Mouse (Mus musculus): ENCODE results near the gene P3h3. TPM values are rescaled to one million over a fixed set of nuclear protein-coding genes. Genes with fewer than 3 reads are reported as not detected.
A peak's percentile ranks its signal among the peaks of the same experiment; 100 is the strongest.

The P3h3 gene
- polyA plus RNA-seq, 1 experiment from 2014 or later: 0.76 TPM

DNA sequence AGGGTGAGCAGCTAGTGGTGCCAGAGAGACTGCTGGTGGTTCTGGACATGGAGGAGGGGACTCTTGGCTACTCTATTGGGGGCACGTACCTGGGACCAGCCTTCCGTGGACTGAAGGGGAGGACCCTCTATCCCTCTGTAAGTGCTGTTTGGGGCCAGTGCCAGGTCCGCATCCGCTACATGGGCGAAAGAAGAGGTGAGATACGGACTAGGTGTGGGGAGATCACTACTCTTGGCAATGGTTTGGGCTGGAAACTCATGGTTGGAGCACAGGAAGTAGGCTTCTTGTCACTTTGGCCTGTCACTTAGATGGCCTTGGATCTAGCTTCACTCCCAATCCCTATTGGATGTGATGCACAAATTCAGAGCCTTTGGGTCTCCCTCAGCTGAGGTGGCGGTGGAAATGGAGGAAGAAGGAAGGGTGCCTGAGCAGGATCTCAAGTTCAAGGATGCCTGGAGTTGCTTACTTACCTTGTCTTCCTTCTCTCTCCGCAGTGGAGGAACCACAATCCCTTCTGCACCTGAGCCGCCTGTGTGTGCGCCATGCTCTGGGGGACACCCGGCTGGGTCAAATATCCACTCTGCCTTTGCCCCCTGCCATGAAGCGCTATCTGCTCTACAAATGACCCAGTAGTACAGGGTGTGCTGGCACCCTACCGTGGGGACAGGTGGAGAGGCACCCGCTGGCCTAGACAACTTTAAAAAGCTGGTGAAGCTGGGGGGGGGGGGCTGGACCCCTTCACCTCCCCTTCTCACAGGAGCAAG lies 47.6 kb downstream of the P3h3 start:
- peak overlapping the region; percentile 88 for H3K4me3 ChIP-seq (ENCODE audit: low read depth, low read length)
- H3K4me1 ChIP-seq (ENCODE audit: control insufficient read depth, low read depth, low read length): peaks cover 63% of the 10 kb centered on the region
- peaks cover 12% of the 10 kb centered on the region for H3K36me3 ChIP-seq (ENCODE audit: control insufficient read depth, insufficient read depth)
- no peaks in the 10 kb centered on the region for H3K27me3 ChIP-seq (ENCODE audit: control insufficient read depth, insufficient read depth, low read depth, low read length)
- no peaks in the 10 kb centered on the region for H3K9me3 ChIP-seq (replicated peaks; ENCODE audit: control insufficient read depth, low read length)
- WGBS (ENCODE audit: insufficient replicate concordance): 44% methylated on average over 14 of the region's 14 CpGs
- H3K4me2 ChIP-seq (ENCODE audit: low read depth, low read length): peak overlapping the region; percentile 99
- peak overlapping the region; percentile 87 for H3K9ac ChIP-seq (ENCODE audit: low read depth, low read length)
- no peak for ATAC-seq (ENCODE audit: low read depth)
- H3K27ac ChIP-seq (ENCODE audit: low read length): peak overlapping the region; percentile 93

DNA sequence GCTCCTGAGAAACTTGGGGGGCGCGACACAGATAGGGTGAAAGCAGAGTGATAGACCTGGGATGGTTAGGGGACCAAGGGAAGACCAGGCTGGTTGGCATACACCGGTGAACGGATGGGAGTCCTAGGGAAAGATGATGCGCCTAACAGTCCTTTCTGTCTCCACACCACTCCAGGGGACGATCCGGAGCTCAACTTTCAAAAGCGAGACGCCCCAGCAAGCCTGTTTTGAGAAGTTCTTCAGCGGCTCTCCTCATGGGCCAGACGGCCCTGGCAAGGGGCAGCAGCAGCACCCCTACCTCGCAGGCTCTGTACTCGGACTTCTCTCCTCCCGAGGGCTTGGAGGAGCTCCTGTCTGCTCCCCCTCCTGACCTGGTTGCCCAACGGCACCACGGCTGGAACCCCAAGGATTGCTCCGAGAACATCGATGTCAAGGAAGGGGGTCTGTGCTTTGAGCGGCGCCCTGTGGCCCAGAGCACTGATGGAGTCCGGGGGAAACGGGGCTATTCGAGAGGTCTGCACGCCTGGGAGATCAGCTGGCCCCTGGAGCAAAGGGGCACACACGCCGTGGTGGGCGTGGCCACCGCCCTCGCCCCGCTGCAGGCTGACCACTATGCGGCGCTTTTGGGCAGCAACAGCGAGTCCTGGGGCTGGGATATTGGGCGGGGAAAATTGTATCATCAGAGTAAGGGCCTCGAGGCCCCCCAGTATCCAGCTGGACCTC lies 48.3 kb downstream of the P3h3 start:
- Histone ChIP-seq H3K4me2 (ENCODE audit: low read depth, low read length) (peak overlapping the region; percentile 99), H3K27me3 (ENCODE audit: control insufficient read depth, insufficient read depth, low read depth, low read length) (no peaks in the 10 kb centered on the region), H3K4me3 (ENCODE audit: low read depth, low read length) (peak overlapping the region; percentile 88), H3K36me3 (ENCODE audit: control insufficient read depth, insufficient read depth) (peaks cover 12% of the 10 kb centered on the region), H3K9ac (ENCODE audit: low read depth, low read length) (peak overlapping the region; percentile 87), H3K27ac (ENCODE audit: low read length) (peak overlapping the region; percentile 93), H3K9me3 (replicated peaks; ENCODE audit: control insufficient read depth, low read length) (no peaks in the 10 kb centered on the region), H3K4me1 (ENCODE audit: control insufficient read depth, low read depth, low read length) (peaks cover 61% of the 10 kb centered on the region)
- WGBS (ENCODE audit: insufficient replicate concordance): under 1% methylated on average over 35 of the region's 35 CpGs
- ATAC-seq (ENCODE audit: low read depth): peak; percentile 31

DNA sequence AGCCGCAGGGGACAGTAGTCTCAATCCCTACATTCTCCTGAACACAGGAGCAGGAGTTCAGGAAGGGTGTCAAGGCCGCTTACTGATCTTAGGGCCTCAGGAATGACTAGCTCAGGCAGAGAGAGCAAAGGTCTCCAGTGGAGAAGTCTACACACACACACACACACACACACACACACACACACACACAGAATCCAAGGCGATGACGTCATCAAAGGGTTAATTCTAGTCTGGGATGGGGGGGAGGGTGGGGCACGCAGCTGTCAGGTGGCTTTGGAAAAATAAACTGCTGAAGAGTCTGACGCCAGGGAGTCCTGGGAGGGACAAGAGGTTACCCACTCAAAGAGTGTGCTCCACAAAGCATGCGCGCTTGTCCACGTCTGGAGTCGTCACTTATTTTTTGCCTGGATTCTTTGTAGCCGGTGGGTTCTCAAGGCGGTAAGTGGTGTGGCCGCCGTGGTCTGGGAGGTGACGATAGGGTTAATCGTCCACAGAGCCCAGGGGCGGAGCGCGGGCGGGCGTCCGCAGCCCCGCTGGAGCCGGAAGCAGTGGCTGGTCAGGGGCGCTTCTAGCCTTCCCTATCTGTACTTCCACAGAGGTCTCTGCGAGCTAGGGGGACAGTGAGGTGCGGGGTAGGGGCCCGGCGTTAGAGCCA lies 49.1 kb downstream of the P3h3 start, which contains the start of gene Spsb2:
Spsb2 (plus strand) TSS at position 304 of the 655 bp plus-strand sequence.
- Histone ChIP-seq H3K27me3 (ENCODE audit: control insufficient read depth, insufficient read depth, low read depth, low read length) (no peaks in the 10 kb centered on the region), H3K4me1 (ENCODE audit: control insufficient read depth, low read depth, low read length) (peaks cover 60% of the 10 kb centered on the region), H3K4me3 (ENCODE audit: low read depth, low read length) (peak within 1 kb of the TSS; percentile 88), H3K9ac (ENCODE audit: low read depth, low read length) (peak within 1 kb of the TSS; percentile 87), H3K9me3 (replicated peaks; ENCODE audit: control insufficient read depth, low read length) (no peaks in the 10 kb centered on the region), H3K36me3 (ENCODE audit: control insufficient read depth, insufficient read depth) (peaks cover 12% of the 10 kb centered on the region), H3K27ac (ENCODE audit: low read length) (peak within 1 kb of the TSS; percentile 93), H3K4me2 (ENCODE audit: low read depth, low read length) (peak within 1 kb of the TSS; percentile 99)
- peak; percentile 60 for ATAC-seq (ENCODE audit: low read depth)
- 3% methylated on average over 29 of the region's 29 CpGs for WGBS (ENCODE audit: insufficient replicate concordance)

DNA sequence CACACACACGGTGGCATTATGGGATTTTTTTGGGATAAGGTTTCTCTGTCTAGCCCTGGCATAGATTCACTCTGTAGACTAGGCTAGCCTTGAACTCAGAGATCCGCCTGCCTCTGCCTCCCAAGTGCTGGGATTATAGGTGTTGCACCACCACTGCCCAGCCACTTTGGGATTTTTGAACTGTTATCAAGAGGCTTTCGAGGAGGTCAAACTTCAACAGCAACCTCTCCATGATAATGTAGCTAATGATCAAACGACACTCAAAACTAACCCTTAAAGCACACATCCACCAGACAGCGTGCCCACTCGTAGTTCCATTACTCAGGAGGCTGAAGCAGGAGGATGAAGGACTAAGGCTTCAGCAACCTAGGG lies 49.6 kb downstream of the P3h3 start:
- Histone ChIP-seq H3K9ac (ENCODE audit: low read depth, low read length) (peak overlapping the region; percentile 87), H3K27me3 (ENCODE audit: control insufficient read depth, insufficient read depth, low read depth, low read length) (no peaks in the 10 kb centered on the region), H3K9me3 (replicated peaks; ENCODE audit: control insufficient read depth, low read length) (no peaks in the 10 kb centered on the region), H3K4me3 (ENCODE audit: low read depth, low read length) (peak overlapping the region; percentile 88), H3K4me2 (ENCODE audit: low read depth, low read length) (peak overlapping the region; percentile 99), H3K4me1 (ENCODE audit: control insufficient read depth, low read depth, low read length) (peaks cover 56% of the 10 kb centered on the region), H3K36me3 (ENCODE audit: control insufficient read depth, insufficient read depth) (peaks cover 12% of the 10 kb centered on the region), H3K27ac (ENCODE audit: low read length) (peak overlapping the region; percentile 93)
- ATAC-seq (ENCODE audit: low read depth): no peak
- WGBS (ENCODE audit: insufficient replicate concordance): 55% methylated on average over 6 of the region's 6 CpGs

DNA sequence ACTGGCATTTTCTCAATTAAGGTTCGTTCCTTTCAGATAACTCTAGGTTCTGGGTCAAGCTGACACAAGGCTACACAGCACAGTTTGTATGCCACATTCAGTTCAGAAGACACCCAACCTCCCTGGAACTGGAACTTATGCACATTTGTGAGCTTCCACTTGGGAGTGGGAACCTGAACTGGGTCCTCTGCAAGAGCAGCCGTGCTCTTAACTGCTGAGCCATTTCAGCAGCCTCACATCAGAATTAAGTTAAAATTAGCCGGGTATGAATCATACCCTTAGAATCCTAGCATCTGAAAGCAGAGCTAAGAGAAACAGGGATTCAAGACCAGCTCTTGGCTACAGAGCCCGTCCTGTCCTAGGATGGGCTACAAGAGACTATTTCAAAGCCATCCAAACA lies 50.2 kb downstream of the P3h3 start:
- Histone ChIP-seq H3K4me2 (ENCODE audit: low read depth, low read length) (no peak overlapping the region), H3K36me3 (ENCODE audit: control insufficient read depth, insufficient read depth) (peaks cover 12% of the 10 kb centered on the region), H3K27ac (ENCODE audit: low read length) (no peak overlapping the region), H3K27me3 (ENCODE audit: control insufficient read depth, insufficient read depth, low read depth, low read length) (no peaks in the 10 kb centered on the region), H3K4me3 (ENCODE audit: low read depth, low read length) (no peak overlapping the region), H3K4me1 (ENCODE audit: control insufficient read depth, low read depth, low read length) (peaks cover 53% of the 10 kb centered on the region), H3K9me3 (replicated peaks; ENCODE audit: control insufficient read depth, low read length) (no peaks in the 10 kb centered on the region), H3K9ac (ENCODE audit: low read depth, low read length) (no peak overlapping the region)
- ATAC-seq (ENCODE audit: low read depth): no peak
- whole genome bisulfite sequencing (ENCODE audit: insufficient replicate concordance): 71% methylated on average over 4 of the region's 4 CpGs

DNA sequence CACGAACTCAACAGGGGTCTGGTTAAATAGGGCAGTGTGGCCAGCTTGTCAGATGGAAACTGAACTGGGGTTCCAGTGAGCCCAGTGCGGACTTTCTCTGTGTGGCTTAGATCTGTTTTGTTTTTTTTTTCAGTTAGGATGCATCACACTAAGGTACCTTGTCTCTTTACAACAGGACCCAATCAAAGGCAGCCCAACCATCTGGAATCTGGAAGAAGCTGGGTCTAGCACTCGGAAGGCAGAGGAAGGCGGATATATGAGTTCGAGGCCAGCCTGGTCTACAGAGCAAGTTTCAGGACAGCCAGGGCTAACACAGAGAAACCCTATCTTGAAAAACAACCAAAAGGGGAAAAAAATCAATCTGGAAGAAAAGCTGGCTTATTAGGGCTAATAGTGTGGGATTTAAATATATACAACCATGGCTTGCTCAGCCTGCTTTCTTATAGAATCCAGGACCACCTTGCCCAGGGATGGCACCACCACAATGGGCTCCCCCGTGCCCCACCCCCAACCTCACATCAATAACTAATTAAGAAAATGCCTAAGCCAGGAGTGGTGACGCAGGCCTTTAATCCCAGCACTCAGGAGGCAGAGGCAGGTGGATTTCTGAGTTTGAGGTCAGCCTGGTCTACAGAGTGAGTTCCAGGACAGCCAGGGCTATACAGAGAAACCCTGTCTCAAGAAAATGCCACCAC lies 51.0 kb downstream of the P3h3 start:
- H3K9ac ChIP-seq (ENCODE audit: low read depth, low read length): no peak overlapping the region; the same call in 1 of the 2 replicates

DNA sequence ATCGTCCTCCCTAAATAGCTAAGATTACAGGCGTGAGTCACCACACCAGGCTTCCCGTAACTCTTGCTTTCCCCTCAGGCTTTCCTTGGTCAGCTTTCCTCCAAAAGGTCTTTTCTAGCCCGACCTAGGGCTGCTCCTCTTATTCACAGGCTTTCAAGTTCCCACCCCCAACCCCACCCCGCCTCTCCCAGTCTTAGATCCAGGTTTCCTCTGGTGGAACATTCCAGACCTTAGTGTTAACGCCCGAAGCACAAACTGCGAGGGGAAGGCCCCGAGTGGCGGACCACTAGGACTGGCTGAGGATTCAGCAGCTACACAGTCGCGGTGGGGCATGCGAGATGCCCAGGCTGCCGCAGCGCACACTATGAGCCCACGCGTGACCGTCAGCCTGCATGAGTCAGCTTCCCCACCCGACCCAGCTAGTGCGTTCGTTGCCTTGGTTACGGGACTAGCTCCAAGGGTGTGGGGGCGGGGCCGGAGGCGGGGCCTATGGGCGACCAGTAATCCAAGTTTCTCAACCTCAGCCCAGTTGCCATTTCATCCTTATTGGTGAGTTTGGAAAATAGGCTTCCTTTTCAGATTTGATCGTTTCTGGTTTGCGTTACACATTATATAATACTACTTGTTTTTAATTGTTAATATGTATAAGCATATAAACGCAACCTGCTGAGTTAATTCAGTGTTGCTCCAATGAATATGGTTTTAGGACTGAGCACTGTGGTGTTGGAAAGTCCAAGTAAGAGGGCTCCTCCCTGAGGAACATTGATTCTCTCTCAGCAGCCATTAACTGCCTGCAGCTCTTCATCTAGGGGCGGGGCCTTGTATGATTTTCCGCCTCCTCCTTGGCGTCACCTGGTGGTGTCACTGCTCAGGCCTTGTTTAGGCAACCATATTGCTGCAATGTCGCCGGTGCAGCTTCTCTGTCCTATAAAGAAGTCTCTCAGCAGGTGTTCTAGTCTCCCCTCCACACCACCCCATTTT lies 51.9 kb downstream of the P3h3 start:
- Histone ChIP-seq H3K9me3 (replicated peaks; ENCODE audit: control insufficient read depth, low read length) (no peaks in the 10 kb centered on the region), H3K36me3 (ENCODE audit: control insufficient read depth, insufficient read depth) (no peaks in the 10 kb centered on the region), H3K4me1 (ENCODE audit: control insufficient read depth, low read depth, low read length) (peaks cover 45% of the 10 kb centered on the region), H3K27ac (ENCODE audit: low read length) (peak overlapping the region; percentile 88), H3K4me3 (ENCODE audit: low read depth, low read length) (peak overlapping the region; percentile 63), H3K4me2 (ENCODE audit: low read depth, low read length) (peak overlapping the region; percentile 89), H3K27me3 (ENCODE audit: control insufficient read depth, insufficient read depth, low read depth, low read length) (no peaks in the 10 kb centered on the region), H3K9ac (ENCODE audit: low read depth, low read length) (peak overlapping the region; percentile 56)
- WGBS (ENCODE audit: insufficient replicate concordance): 2% methylated on average over 34 of the region's 34 CpGs
- peak; percentile 77 for ATAC-seq (ENCODE audit: low read depth)

More for the DNA sequence above, 51.0 kb downstream of the P3h3 start:
- no peaks in the 10 kb centered on the region for H3K27me3 ChIP-seq (ENCODE audit: control insufficient read depth, insufficient read depth, low read depth, low read length)
- peak overlapping the region; percentile 63 for H3K4me3 ChIP-seq (ENCODE audit: low read depth, low read length)
- WGBS (ENCODE audit: insufficient replicate concordance): 76% methylated on average over 7 of the region's 7 CpGs
- ATAC-seq (ENCODE audit: low read depth): no peak
- peak overlapping the region; percentile 89 for H3K4me2 ChIP-seq (ENCODE audit: low read depth, low read length)
- H3K27ac ChIP-seq (ENCODE audit: low read length): peak overlapping the region; percentile 88
- H3K36me3 ChIP-seq (ENCODE audit: control insufficient read depth, insufficient read depth): peaks cover 5% of the 10 kb centered on the region
- H3K4me1 ChIP-seq (ENCODE audit: control insufficient read depth, low read depth, low read length): peaks cover 46% of the 10 kb centered on the region
- no peaks in the 10 kb centered on the region for H3K9me3 ChIP-seq (replicated peaks; ENCODE audit: control insufficient read depth, low read length)

DNA sequence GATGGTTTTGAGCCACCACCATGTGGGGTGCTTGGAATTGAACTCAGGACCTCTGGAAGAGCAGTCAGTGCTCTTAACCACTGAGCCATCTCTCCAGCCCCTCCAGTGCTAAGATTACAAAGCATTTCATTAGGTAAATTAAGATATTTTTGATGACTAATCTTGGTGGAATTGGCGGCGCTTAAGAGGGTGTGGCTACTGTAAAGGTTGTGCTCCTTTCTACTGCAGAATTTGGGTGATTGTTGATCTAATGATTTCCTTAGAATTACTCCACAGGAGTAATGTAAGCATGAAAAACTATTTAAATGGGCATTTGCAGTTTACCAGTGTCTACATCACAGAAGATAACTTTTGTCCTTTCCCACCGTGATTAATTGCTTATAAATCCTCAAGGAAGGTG lies 53.2 kb downstream of the P3h3 start:
- no peak for ATAC-seq (ENCODE audit: low read depth)
- H3K4me2 ChIP-seq (ENCODE audit: low read depth, low read length): no peak overlapping the region

More for the DNA sequence above, 53.2 kb downstream of the P3h3 start:
- no peaks in the 10 kb centered on the region for H3K9me3 ChIP-seq (replicated peaks; ENCODE audit: control insufficient read depth, low read length)
- H3K4me1 ChIP-seq (ENCODE audit: control insufficient read depth, low read depth, low read length): peaks cover 36% of the 10 kb centered on the region
- 41% methylated on average over 3 of the region's 3 CpGs for WGBS (ENCODE audit: insufficient replicate concordance)
- H3K9ac ChIP-seq (ENCODE audit: low read depth, low read length): no peak overlapping the region
- H3K27me3 ChIP-seq (ENCODE audit: control insufficient read depth, insufficient read depth, low read depth, low read length): no peaks in the 10 kb centered on the region
- no peak overlapping the region for H3K27ac ChIP-seq (ENCODE audit: low read length)
- no peak overlapping the region for H3K4me3 ChIP-seq (ENCODE audit: low read depth, low read length)
- no peaks in the 10 kb centered on the region for H3K36me3 ChIP-seq (ENCODE audit: control insufficient read depth, insufficient read depth)
